Mouse (Mus musculus): ENCODE results near the gene BC035044.
A peak's percentile ranks its signal among the peaks of the same experiment; 100 is the strongest.
"Not testable (repeated sequence)": the region's sequence is repeated elsewhere in the genome, so short reads cannot be mapped to it uniquely, and the experiment has no call there.

The BC035044 gene

GRCm38 (mm10) chr6:128833046-128833445 lies 57.9 kb downstream of the BC035044 start:
- no peak for DNase-seq (ENCODE audit: low spot score in 2 of 2)

GRCm38 (mm10) chr6:128829837-128830236 lies 61.1 kb downstream of the BC035044 start:
- DNase-seq (ENCODE audit: low spot score in 2 of 2) = no peak

GRCm38 (mm10) chr6:128826781-128827180 lies 64.1 kb downstream of the BC035044 start:
- no peak for DNase-seq (ENCODE audit: low spot score in 2 of 2)

GRCm38 (mm10) chr6:128826132-128826531 lies 64.8 kb downstream of the BC035044 start, which contains the start of the genes Gm44511 and Klrb1b:
Gene Gm44511 (minus strand): TSS chr6:128826315.
Gene Klrb1b (minus strand): TSS chr6:128826331.
- no peak for DNase-seq (ENCODE audit: low spot score in 2 of 2)

GRCm38 (mm10) chr6:128818083-128818802 lies 72.7 kb downstream of the BC035044 start:
- no peak for DNase-seq (ENCODE audit: low spot score in 2 of 2)

DNA sequence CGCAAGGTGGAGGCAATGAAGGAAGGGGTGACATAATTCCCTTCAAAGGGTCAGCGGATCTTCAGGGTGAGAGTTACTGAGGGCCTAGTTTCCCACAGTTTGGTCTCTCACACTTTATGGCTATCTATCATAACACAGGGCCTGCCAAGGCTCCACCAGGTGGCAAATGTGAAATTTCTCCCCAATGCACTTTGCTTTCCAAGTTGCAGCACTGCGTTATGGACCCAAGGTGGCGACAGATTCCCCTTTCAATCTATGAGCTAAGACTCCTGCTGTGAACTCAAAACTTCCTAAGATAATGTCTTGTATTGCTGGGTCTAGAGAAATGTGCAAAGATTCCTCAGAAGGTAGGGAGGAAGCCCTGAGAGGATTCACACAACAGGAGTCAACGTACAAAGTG lies 82.4 kb downstream of the BC035044 start:
- peak in 1 of 2 experiments; percentile 61 for DNase-seq (ENCODE audit: low spot score in 2 of 2)

GRCm38 (mm10) chr6:128807021-128807420 lies 83.9 kb downstream of the BC035044 start:
- DNase-seq (ENCODE audit: low spot score in 2 of 2) = no peak

DNA sequence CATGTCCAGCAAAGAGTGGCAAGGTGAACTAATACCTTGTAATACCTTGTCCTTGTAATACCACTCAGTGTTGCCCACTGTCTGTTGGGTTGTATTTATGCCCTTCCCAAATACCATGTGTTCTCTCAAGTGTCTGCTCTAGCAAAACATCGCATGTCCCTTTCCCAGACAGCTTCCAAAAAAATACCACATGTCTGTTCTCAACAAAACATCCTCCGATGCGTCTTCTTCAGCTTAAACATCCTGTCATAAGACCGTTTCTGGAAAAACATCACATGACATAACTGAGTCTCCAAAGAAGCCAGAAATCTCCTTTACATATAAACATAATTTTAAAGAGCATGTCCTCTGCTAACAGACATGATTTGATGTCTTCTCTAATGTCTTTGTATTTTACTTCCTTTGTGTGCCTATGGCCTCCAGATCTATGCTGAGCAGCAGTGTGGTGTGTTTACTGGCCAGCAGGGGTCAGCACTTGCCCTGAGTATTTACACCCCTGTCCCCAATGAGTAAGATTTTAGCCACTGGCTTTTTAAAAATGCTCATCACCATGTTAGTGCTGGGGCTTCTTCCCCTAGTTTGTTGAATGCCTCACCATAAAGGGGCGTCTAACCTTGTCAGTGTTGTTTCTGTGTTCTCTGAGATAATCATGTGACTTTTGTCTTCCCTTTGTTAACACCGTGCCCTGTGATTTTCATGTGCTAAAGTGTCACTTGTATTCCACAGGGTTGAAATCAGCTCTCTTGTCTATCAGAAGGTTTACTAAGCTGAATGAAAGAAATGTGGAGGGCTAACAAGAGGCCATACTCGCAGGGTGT lies 85.9 kb downstream of the BC035044 start:
- peak; percentile 35 to 85 for DNase-seq (ENCODE audit: low spot score in 2 of 2)

DNA sequence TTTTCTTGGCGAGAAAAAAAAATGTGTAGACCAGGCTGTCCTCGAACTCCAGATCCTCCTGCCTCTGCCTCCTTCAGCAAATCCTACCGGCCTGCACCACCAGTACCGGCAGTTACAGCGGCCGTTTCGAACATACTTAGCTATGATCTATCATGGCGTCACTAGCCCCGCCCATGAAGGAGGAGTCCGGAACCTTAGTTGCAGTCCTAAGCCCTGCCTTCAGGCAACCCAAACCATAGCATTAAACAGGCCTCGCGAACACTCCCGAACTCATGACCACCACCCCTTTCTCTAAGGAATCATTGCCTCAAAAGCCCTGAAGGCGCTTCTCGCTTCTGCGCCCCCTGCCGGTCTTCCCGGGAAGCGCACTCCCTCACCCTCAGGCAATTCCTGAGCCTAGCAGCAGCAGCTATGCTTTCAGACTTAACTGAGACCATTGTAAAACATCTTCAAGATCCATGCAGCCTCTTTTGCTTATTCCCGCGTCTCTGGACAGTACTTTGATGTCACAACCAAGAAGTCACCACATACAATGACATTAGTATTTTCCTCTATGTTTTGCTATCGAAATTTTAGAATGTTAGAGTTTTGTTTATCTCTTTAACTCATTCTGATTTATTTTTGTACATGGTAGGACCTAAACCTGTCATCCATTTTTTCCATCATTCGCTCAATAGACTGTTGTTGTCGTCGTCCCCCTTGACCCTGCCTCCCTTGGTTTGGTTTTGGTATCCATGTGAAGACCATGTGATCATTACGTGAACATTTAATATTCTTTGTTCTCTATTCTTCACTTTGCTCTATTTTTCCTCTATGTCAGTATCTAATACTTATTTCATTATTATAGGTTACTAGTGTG lies 87.7 kb downstream of the BC035044 start:
- peak; percentile 83 to 92 for DNase-seq (ENCODE audit: low spot score in 2 of 2)

DNA sequence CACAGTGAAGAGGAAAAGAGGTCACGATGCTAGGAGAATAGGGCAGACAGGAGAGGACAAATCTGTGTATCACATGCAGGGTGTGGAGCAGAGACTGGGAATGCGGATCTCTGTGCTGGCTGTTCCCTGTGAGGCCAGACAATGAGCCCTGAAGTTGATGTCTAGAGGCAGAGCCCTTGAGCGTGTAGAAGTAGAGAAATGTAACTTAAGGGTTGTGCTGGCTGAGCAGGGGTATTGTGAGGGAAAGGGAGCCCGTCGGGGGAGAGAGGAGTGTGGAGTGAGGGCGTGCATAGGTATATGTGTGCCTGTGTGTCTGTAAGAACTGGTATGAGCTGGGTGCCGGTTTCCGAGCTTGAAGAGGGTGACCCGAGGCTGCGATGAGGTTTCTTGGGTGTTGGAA lies 88.4 kb downstream of the BC035044 start:
- DNase-seq (ENCODE audit: low spot score in 2 of 2) = peak in 1 of 2 experiments; percentile 30

GRCm38 (mm10) chr6:128800696-128801095 lies 90.2 kb downstream of the BC035044 start:
- DNase-seq (ENCODE audit: low spot score in 2 of 2) = not testable (repeated sequence)

DNA sequence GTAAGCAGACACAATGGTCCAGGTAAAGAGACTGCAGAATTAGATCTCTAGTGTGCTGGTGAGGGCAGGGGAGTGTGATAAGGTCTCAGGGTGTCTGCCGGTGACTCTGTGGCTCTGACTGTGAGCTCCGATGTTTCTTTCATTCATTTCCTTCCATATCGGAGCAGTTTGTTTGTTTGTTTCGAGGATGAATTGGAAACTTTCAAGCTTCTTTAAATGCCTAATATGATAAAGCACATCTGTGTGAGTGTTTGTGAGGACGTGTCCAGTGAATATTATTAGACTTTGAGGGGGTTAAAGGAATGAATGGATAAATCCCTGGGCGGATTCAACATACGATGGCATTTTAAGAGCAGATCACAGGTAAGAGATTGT lies 91.0 kb downstream of the BC035044 start:
- no peak for DNase-seq (ENCODE audit: low spot score in 2 of 2)

GRCm38 (mm10) chr6:128799144-128799895 lies 91.6 kb downstream of the BC035044 start:
- DNase-seq (ENCODE audit: low spot score in 2 of 2) = peak; percentile 82 to 84

All from spleen, postnatal 10 days (tissue).